Mouse (Mus musculus) frontal cortex, adult 2 months (tissue): ENCODE data around the gene Cyp2c68. TPM values are rescaled to one million over a fixed set of nuclear protein-coding genes. Genes with fewer than 3 reads are reported as not detected.
"Not testable (repeated sequence)": the region's sequence is repeated elsewhere in the genome, so short reads cannot be mapped to it uniquely, and the experiment has no call there.

Experiments used
- DNase-seq, 2 experiments: peaks; one replicate each; pipeline ENCODE4 v3.0.0; 2022; ENCODE audit warnings: low spot score in 1 of 2; ENCODE audit errors: extremely low spot score in 1 of 2
- polyA plus RNA-seq: library from polyadenylated mRNA; depleted of rRNA; stranded (reverse); fragments of >200 nt; gene quantifications from 2 replicates; pipeline ENCODE4 v1.2.3, GENCODE M21; 2012; rRNA removed

Cyp2c68 gene
- not detected in 2 replicates for polyA plus RNA-seq

DNA sequence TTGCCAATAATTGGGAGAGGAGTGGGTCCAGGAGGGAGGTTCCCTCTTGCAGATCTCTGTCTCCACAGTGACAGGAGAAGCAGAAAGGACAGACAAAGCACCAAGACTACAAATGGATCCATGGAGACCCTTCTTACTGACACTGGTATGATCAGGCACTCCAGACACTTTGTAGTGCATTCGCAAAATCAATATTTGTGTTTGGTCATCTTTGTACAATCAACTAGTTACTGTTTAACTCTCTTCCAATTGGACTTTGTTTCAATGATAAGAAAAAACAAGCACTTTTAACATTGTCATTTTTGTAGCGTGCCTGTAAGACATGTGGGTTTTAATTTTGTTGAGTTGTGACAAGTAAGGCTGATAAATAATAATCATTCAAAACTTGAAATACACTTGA is at the start of gene Cyp2c68:
Gene Cyp2c68, minus strand, starts transcription at position 135 of the 400 bp plus-strand sequence.
- no peak for DNase-seq

DNA sequence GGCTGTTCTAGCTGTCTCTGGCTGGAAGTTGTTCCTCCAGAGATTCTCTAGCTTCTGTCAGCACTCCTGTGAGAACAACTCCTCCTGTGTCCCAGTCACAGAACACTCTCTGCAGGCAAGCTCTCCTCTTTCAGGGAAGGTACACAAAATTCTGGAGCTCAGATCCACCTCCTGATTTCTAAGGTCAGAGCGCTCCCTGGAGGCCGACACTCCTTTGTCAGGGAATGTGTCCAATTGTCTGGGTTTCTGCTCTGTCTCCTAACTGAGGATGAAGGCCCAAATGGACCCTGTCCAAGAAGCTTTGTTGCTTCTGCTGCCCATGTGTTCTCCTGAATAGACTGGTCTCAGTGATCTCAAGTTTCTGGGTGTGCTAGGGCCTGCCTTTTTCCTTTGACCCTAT is 44.6 kb upstream of the Cyp2c68 start:
- DNase-seq, result not testable (repeated sequence)

DNA sequence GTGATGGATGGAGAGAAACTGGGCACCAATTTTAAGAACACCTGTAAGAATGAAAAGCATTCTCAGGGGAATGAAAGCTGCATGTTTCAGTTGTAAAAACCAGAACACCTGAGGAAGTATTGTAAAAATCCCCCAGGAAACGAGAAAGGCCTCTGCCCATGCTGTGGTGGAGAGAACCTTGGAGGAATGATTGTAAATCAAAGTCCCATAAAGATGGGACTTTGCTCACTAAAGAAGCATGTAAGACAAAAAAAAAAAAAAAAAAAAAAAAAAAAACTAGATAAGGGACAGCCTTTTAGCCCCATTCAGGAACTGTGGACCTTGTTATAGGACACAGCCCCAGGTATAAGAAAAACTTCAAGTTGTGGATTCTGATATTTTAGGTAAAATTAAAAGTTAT is 4.5 kb upstream of the Cyp2c68 start:
- no peak for DNase-seq

DNA sequence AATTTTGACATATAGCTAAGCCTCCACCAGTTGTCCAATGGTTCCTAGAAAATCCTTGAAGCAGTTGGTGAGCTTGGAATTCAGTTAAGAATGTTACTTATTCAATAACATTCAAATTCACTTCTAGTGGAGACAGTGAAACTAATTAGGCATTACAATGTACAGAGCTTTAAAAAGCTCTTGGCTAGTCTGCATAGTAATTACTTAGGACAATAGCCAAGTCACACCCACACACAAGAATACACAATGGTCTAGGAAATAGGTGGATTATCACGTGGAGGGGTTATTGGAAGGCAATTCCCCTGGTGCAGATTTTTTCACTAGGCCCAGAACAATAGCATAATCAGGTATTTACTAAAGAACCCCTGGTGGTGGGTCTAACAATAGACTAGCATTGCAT is 3.5 kb upstream of the Cyp2c68 start:
- not testable (repeated sequence) for DNase-seq

DNA sequence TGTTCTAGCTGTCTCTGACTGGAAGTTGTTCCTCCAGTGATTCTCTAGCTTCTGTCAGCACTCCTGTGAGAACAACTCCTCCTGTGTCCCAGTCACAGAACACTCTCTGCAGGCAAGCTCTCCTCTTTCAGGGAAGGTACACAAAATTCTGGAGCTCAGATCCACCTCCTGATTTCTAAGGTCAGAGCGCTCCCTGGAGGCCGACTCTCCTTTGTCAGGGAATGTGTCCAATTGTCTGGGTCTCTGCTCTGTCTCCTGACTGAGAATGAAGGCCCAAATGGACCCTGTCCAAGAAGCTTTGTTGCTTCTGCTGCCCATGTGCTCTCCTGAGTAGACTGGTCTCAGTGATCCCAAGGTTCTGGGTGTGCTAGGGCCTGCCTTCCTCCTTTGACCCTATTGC is 29.7 kb downstream of the Cyp2c68 start:
- DNase-seq, result not testable (repeated sequence)

DNA sequence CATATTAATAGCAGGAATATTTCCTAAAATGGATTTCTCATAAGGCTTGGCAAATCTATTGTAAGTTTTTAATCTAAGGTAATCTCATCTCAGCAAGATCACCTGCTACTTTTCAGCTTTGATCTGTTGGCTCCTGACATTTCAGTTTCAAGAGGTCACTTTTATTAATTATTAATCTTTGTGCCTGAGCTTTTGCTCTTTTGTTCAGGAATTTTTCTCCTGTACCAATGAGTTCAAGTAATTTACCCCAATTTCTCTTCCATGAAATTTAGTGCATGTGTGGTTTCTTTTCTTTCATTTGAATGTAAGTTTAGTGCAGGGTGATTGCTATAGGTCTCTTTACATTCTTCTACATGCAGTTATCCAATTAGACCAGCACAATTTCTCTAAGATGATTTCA is 75.2 kb downstream of the Cyp2c68 start:
- DNase-seq, result not testable (repeated sequence)

DNA sequence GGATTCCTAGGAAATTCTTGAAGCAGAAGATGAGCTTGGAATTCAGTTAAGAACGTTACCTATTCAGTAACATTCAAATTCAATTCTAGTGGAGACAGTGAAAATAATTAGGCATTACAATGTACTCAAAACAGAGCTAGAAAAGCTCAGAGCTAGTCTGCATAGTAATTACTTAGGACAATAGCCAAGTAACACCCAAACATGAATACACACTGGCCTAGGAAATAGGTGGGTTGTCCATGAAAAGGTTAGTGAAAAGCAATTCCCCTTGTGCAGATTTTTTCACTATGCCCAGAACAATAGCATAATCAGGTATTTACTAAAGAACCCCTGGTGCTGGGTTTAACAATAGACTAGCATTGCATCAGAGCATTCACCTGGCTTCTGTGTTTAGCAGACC is 88.5 kb downstream of the Cyp2c68 start:
- no peak for DNase-seq

DNA sequence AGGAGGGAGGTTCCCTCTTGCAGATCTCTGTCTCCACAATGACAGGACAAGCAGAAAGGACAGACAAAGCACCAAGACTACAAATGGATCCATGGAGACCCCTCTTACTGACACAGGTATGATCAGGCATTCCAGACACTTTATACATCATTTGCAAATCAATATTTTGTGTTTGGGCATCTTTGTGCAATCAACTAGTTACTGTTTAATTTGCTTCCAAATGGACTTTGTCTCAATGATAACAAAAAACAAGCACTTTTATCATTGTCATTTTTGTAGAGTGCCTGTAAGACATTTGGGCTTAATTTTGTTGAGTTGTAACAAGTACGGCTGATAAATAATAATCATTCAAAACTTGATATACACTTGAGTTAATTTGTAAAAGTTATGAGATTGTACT is 91.9 kb downstream of the Cyp2c68 start, which contains the start of gene Cyp2c67:
Gene Cyp2c67, minus strand, starts transcription at position 114 of the 400 bp plus-strand sequence.
- DNase-seq, result no peak

DNA sequence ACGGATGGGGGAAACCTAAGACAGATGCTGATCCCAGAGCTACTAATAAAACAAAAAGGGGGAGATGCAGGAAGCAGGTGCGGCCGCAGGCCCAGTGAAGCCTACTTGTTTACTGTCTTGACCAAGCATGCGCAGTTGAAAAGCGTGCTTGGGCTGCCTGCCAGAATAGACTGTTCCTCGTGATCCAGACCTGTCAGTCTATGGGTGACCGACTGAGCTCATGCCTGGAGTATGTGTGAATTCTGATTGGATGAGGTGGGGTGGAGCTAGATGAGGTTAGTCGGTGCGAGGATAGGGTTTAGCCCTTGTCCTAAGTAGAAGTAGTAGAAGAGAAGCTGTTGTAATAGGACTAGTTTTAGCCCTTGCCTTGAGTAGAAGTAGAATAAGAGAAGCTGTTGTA is 93.3 kb downstream of the Cyp2c68 start:
- DNase-seq, result no peak

DNA sequence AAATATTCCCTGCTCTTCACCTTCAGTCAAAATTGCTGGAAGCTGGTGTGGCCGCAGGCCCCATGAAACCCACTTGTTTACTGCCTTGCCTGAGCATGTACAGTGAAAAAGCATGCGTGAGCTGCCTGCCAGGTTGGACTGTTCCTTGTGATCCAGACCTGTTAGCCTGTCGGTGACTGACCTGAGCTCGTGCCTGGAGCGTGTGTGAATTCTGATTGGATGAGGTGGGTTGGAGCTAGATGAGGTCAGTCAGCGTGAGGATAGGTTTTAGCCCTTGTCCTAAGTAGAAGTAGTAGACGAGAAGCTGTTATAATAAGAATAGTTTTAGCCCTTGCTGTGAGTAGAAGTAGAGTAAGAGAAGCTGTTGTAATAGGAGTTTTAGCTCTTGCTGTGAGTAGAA is 96.3 kb downstream of the Cyp2c68 start:
- not testable (repeated sequence) for DNase-seq

Other genes starting within 250 kb of the Cyp2c68 start
- gene Cyp2c39, start 230.2 kb downstream of the Cyp2c68 start, polyA plus RNA-seq, result not detected in 2 replicates
- gene Cyp2c67, start 92.0 kb downstream of the Cyp2c68 start, polyA plus RNA-seq, result not detected in 2 replicates
- not detected in 2 replicates for gene Cyp2c40, start 71.8 kb upstream of the Cyp2c68 start, polyA plus RNA-seq
- not detected in 2 replicates for gene Cyp2c69, start 145.7 kb upstream of the Cyp2c68 start, polyA plus RNA-seq